In genomic region chr5:116386020-116386419, GRCm38 (mm10) we compare ENCODE assay signal across 8 mouse cellular contexts. TPM values are rescaled to one million over a fixed set of nuclear protein-coding genes. Genes with fewer than 3 reads are reported as not detected.
A peak's percentile ranks its signal among the peaks of the same experiment; 100 is the strongest.
DNase-seq lines count a peak whose midpoint lies in the region; ATAC-seq and TF ChIP-seq lines count a peak whose summit lies in the region.

No protein-coding gene starts in this region.

- intact Hi-C loops in left cerebral cortex, postnatal 14 days (cut with DNase I): loop anchor here (5.0 kb wide), 2 partner anchors 66 to 206 kb away; partner anchors contain the start of gene Srrm4

- 42% methylated on average over 11 of the region's 11 CpGs for WGBS in intestine, postnatal 0 days
- 41% methylated on average over 11 of the region's 11 CpGs for WGBS in intestine, embryonic 16.5 days
- 36% methylated on average over 11 of the region's 11 CpGs for WGBS in heart, postnatal 0 days

- no peaks in the 10 kb centered on the region for H3K9me3 ChIP-seq in intestine, postnatal 0 days (ENCODE audit: control insufficient read depth)
- H3K9me3 ChIP-seq in intestine, embryonic 16.5 days (ENCODE audit: control insufficient read depth, low read length): no peaks in the 10 kb centered on the region
- no peaks in the 10 kb centered on the region for H3K9me3 ChIP-seq in heart, postnatal 0 days (replicated peaks; ENCODE audit: control insufficient read depth, low read length)

- ATAC-seq in intestine, postnatal 0 days: no peak
- no peak for ATAC-seq in intestine, embryonic 16.5 days
- no peak for ATAC-seq in heart, postnatal 0 days (ENCODE audit: insufficient read depth, low read depth)

- H3K36me3 ChIP-seq in intestine, postnatal 0 days (ENCODE audit: control insufficient read depth, insufficient read depth): no peaks in the 10 kb centered on the region
- H3K36me3 ChIP-seq in intestine, embryonic 16.5 days (ENCODE audit: control insufficient read depth, insufficient read depth, low read length): no peaks in the 10 kb centered on the region
- no peaks in the 10 kb centered on the region for H3K36me3 ChIP-seq in heart, postnatal 0 days (replicated peaks; ENCODE audit: control insufficient read depth, insufficient read depth, low read length)

- H3K4me2 ChIP-seq in intestine, postnatal 0 days (replicated peaks; ENCODE audit: low read depth): no peak overlapping the region
- no peak overlapping the region for H3K4me2 ChIP-seq in intestine, embryonic 16.5 days (ENCODE audit: low read depth, low read length)
- H3K4me2 ChIP-seq in heart, postnatal 0 days (ENCODE audit: low read depth, low read length): no peak overlapping the region

- H3K9ac ChIP-seq in intestine, postnatal 0 days (ENCODE audit: low read depth, low read length): no peak overlapping the region
- H3K9ac ChIP-seq in intestine, embryonic 16.5 days (ENCODE audit: low read depth, low read length): no peak overlapping the region
- no peak overlapping the region for H3K9ac ChIP-seq in heart, postnatal 0 days (replicated peaks; ENCODE audit: low read depth, low read length)

- H3K27me3 ChIP-seq in intestine, postnatal 0 days (replicated peaks; ENCODE audit: control insufficient read depth, insufficient read depth, low read length): no peaks in the 10 kb centered on the region
- H3K27me3 ChIP-seq in intestine, embryonic 16.5 days (replicated peaks; ENCODE audit: control insufficient read depth, insufficient read depth, low read length): no peaks in the 10 kb centered on the region
- no peaks in the 10 kb centered on the region for H3K27me3 ChIP-seq in heart, postnatal 0 days (ENCODE audit: control insufficient read depth, insufficient read depth, low read length)

- H3K27ac ChIP-seq in intestine, postnatal 0 days (ENCODE audit: low read depth, low read length): no peak overlapping the region
- H3K27ac ChIP-seq in intestine, embryonic 16.5 days (ENCODE audit: low read length): no peak overlapping the region
- H3K27ac ChIP-seq in heart, postnatal 0 days (ENCODE audit: low read depth): no peak overlapping the region

- no peak for TF ChIP-seq EP300 in heart, postnatal 0 days (IDR thresholded peaks at IDR 0.05; ENCODE audit: low read depth)

- no peaks in the 10 kb centered on the region for H3K4me1 ChIP-seq in intestine, postnatal 0 days (replicated peaks; ENCODE audit: control insufficient read depth, insufficient read depth, low read length)
- no peaks in the 10 kb centered on the region for H3K4me1 ChIP-seq in intestine, embryonic 16.5 days (ENCODE audit: control insufficient read depth, insufficient read depth, low read length)
- H3K4me1 ChIP-seq in heart, postnatal 0 days (ENCODE audit: control insufficient read depth, insufficient read depth): no peaks in the 10 kb centered on the region; the same call in 1 of the 2 replicates

- TF ChIP-seq CTCF in intestine, postnatal 0 days (IDR thresholded peaks at IDR 0.05; ENCODE audit: low read depth): peak; percentile 73
- TF ChIP-seq CTCF in heart, postnatal 0 days (IDR thresholded peaks at IDR 0.05; ENCODE audit: low read depth): peak; percentile 68

- peak; percentile 58 for DNase-seq in MN1 (ENCODE audit: low spot score)
- peak; percentile 72 for DNase-seq in cerebellum, adult 8-10 months
- DNase-seq in heart, postnatal 0 days (ENCODE audit: low spot score): peak; percentile 35
- peak; percentile 70 to 75 for DNase-seq in left cerebral cortex, postnatal 14 days (ENCODE audit: low spot score in 2 of 2)
- DNase-seq in right cerebral cortex, adult 2 months (ENCODE audit: low spot score in 2 of 2): peak; percentile 72 to 74
- DNase-seq in yolk sac, embryonic 10.5 days (ENCODE audit: low spot score): no peak

- no peak overlapping the region for H3K4me3 ChIP-seq in intestine, postnatal 0 days (ENCODE audit: low read depth, low read length)
- H3K4me3 ChIP-seq in intestine, embryonic 16.5 days (ENCODE audit: low read length): no peak overlapping the region
- H3K4me3 ChIP-seq in heart, postnatal 0 days (ENCODE audit: low read depth, low read length): no peak overlapping the region

RNA-seq across cellular contexts. Expression of gene Hspb8, which starts 36.6 kb away (rescaled TPM):
- polyA plus RNA-seq in intestine, postnatal 0 days (2015; fragmentation: Nextera tagmentation; extraction: Ambion mirVana): 9.0 and 10.5 TPM in 2 replicates
- 11.3 and 11.8 TPM in 2 replicates for polyA plus RNA-seq in intestine, embryonic 16.5 days (2015; fragmentation: Nextera tagmentation; extraction: Ambion mirVana)
- 102 and 111 TPM in 2 replicates for total RNA-seq in heart, postnatal 0 days (2014; rRNA removed; ENCODE audit: low replicate concordance)
- polyA plus RNA-seq in heart, postnatal 0 days (2015; fragmentation: Nextera tagmentation; extraction: Ambion mirVana): 26.9 and 30.3 TPM in 2 replicates
- total RNA-seq in left cerebral cortex, postnatal 14 days (2021): 1 to 10 TPM; 6.1 to 7.2 TPM
